Mouse (Mus musculus) thymus, adult 2 months (tissue): ENCODE results near the gene Cxcr5. TPM values are rescaled to one million over a fixed set of nuclear protein-coding genes. Genes with fewer than 3 reads are reported as not detected.

Source experiments
- DNase-seq: peaks from one replicate; pipeline ENCODE4 v3.0.0; 2021
- H3K27ac ChIP-seq: fragments of 200-500 bp; 2 replicates; pipeline ENCODE4 v1.5.1; 2012; ENCODE audit warnings: low read length, control low read depth; ENCODE audit not compliant: control insufficient read depth, insufficient read depth
- H3K27me3 ChIP-seq: fragments of 200-500 bp; 2 replicates; pipeline ENCODE4 v1.6.1; 2012; ENCODE audit warnings: mild to moderate bottlenecking, low read length, moderate library complexity, mixed read lengths; ENCODE audit not compliant: control insufficient read depth, insufficient read depth
- H3K36me3 ChIP-seq: fragments of 200-500 bp; 2 replicates; pipeline ENCODE4 v1.6.1; 2012; ENCODE audit warnings: mild to moderate bottlenecking, low read length, moderate library complexity; ENCODE audit not compliant: control insufficient read depth, insufficient read depth
- H3K4me1 ChIP-seq: fragments of 200-500 bp; replicated peaks from 2 replicates; pipeline ENCODE4 v1.6.1; 2012; ENCODE audit warnings: low read length; ENCODE audit not compliant: control insufficient read depth, insufficient read depth
- H3K4me3 ChIP-seq: fragments of 200-500 bp; 2 replicates; pipeline ENCODE4 v1.5.1; 2012; ENCODE audit warnings: mild to moderate bottlenecking, low read length, control low read depth, moderate library complexity; ENCODE audit not compliant: control insufficient read depth, insufficient read depth
- CTCF ChIP-seq: fragments of 200-500 bp; IDR thresholded peaks from 2 replicates; pipeline ENCODE4 v1.5.1; 2012; ENCODE audit warnings: mild to moderate bottlenecking, control low read depth, low read length, moderate library complexity, borderline replicate concordance; ENCODE audit not compliant: control insufficient read depth, poor library complexity, insufficient read depth; ENCODE audit errors: extremely low read depth
- POLR2A ChIP-seq: fragments of 200-500 bp; IDR thresholded peaks from 2 replicates; pipeline ENCODE4 v1.6.1; 2012; ENCODE audit warnings: mild to moderate bottlenecking, low read length, control low read depth, moderate library complexity; ENCODE audit not compliant: control insufficient read depth, poor library complexity, insufficient read depth; ENCODE audit errors: extremely low read depth
- WGBS: fragments of 180-500 bp; shearing (Covaris S2); methylation state at CpG from one replicate; pipeline ENCODE4 v1.1.7; 2018; 5-methylcytosine and 5-hydroxymethylcytosine counted together
- polyA plus RNA-seq: library from polyadenylated mRNA; depleted of rRNA; stranded (reverse); fragments of >200 nt; gene quantifications from 2 replicates; pipeline ENCODE4 v1.2.3, GENCODE M21; 2012; rRNA removed

The Cxcr5 gene
- 7.7 and 9.9 TPM in 2 replicates for polyA plus RNA-seq

GRCm38 (mm10) chr9:44561597-44561996 is at the start of gene Cxcr5:
Gene Cxcr5, minus strand, starts transcription at chr9:44561877.
- Histone ChIP-seq H3K36me3 (no peaks in the 10 kb centered on the region), H3K27me3 (no peaks in the 10 kb centered on the region), H3K27ac (no peak within 1 kb of the TSS), H3K4me1 (peaks cover 16% of the 10 kb centered on the region), H3K4me3 (no peak within 1 kb of the TSS)
- WGBS = 77% methylated on average over 4 of the region's 4 CpGs
- TF ChIP-seq CTCF = no peak
- no peak for TF ChIP-seq POLR2A
- no peak for DNase-seq

DNA sequence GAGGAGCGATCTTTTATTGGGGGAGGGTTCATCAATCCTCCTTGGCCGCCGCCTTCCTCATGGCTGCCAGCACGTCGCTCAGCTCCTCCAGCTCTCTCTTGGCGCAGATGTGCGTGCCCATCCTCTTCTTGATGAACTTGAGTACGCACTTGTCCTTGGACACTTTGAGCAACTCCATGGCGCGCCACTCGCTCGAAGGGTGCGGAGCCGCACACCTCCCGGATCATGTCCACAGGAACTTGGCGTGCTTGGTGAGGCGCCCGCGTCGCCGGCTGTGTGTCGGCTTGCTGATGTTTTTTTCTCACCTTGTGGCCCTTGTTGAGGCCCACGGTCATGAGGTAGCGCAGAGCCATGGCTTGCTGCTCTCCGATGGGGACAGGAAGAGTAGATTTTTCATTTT is 48.7 kb upstream of the Cxcr5 start:
- WGBS = 97% methylated on average over 25 of the region's 25 CpGs
- Histone ChIP-seq H3K27me3 (no peaks in the 10 kb centered on the region), H3K4me1 (peaks cover 6% of the 10 kb centered on the region), H3K4me3 (no peak overlapping the region), H3K27ac (no peak overlapping the region), H3K36me3 (peaks cover 83% of the 10 kb centered on the region)
- TF ChIP-seq POLR2A = no peak
- TF ChIP-seq CTCF = no peak
- no peak for DNase-seq

DNA sequence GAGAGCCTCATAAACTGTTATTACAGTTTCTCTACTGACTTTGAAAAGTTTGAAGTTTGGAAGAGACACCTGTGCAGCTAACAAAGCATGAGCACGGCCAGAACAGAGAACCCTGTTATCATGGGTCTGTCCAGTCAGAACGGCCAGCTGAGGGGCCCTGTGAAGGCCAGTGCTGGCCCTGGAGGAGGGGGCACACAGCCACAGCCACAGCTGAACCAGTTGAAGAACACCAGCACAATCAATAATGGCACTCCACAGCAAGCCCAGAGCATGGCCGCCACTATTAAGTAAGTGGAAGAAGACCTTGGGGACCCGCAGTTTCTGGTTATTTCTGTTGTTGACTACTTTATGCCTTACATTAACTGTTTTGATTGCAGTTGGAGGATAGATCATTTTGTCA is 45.6 kb upstream of the Cxcr5 start:
- WGBS = 42% methylated on average over 4 of the region's 4 CpGs
- no peak for DNase-seq
- Histone ChIP-seq H3K4me3 (no peak overlapping the region), H3K36me3 (peaks cover 52% of the 10 kb centered on the region), H3K27me3 (no peaks in the 10 kb centered on the region), H3K4me1 (peaks cover 11% of the 10 kb centered on the region), H3K27ac (no peak overlapping the region)
- TF ChIP-seq CTCF = no peak
- TF ChIP-seq POLR2A = no peak

- WGBS = 11% methylated on average over 4 of the region's 4 CpGs
- Histone ChIP-seq H3K4me1 (peaks cover 14% of the 10 kb centered on the region), H3K27ac (no peak overlapping the region), H3K4me3 (no peak overlapping the region), H3K27me3 (no peaks in the 10 kb centered on the region), H3K36me3 (peaks cover 45% of the 10 kb centered on the region)
- TF ChIP-seq CTCF (no peak), POLR2A (no peak)
- DNase-seq = no peak
Observed at GRCm38 (mm10) chr9:44606646-44607045, 45.0 kb upstream of the Cxcr5 start.

DNA sequence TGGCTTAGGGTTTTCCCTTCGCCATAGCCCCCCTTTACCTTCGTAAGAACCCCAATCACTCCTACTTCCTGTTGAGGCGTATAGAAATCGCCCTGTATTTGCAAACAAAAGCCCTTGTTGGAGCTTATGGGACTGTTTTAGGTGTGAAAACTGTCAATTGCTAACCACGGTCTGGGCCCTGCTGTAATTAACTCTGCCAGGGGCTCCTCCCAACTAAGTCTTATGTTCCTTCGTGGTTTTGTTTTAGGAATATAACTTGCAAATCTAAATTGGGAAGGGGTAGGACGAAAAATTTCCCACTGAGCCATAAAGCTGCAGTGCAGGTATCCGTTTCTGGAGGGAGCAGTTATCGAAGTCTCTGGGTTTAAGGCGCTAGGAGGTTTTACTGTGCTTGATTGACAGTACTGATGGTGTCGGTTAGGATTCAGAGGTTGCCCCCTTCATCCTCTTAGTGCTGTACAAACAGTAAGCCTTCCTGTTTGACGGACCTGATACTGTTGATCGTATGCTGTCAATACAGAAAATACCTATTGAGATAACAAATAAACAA is 44.0 kb upstream of the Cxcr5 start:
- DNase-seq = peak; percentile 29
- peak overlapping the region; percentile 85 for H3K27ac ChIP-seq
- peaks cover 37% of the 10 kb centered on the region for H3K36me3 ChIP-seq
- under 1% methylated on average over 13 of the region's 13 CpGs for WGBS
- no peaks in the 10 kb centered on the region for H3K27me3 ChIP-seq
- H3K4me1 ChIP-seq = peaks cover 14% of the 10 kb centered on the region
- no peak for TF ChIP-seq CTCF
- TF ChIP-seq POLR2A = no peak
- peak overlapping the region; percentile 82 for H3K4me3 ChIP-seq

DNA sequence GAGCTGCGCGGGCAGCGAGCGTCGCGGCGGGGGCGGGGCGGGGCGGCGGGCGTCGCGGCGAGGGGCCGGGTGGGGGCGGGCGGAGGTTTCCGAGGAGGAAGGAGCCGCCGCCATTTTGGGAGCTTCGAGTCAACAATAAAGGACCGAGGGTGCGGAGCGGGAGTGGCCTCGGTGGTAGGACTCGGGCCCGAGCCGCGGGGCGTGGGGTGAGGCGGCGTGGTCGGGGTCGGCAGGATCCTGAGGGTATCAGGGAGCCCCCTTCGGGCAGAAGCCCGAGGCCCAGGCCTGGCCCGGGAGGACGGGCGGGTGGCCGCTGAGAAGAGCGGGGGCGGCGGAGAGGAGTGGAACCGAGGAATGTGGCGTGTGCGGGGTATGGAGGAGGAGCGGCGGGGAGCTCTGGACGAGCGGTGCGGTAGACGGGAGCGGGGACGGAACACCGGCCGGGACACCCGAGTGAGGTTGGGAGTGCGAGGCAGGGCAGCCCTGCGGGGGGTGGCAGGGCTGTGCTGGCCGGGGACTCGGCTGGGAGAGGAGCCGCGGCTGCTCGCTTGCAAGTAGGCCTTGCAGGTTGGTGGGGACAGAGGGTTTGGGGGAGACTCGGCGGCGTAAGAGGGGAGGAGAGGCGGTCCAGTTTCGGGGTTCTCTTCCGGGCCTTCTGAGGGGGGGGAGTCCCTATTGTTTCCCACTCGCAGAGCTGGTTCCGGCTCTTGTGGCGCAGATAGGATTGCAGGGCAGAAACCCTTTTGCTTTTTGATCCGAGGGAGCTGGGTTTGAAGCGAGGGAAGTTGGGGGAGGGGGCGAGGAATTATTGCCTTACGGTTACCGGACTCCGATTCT is 43.3 kb upstream of the Cxcr5 start, which contains the start of gene Ddx6:
Gene Ddx6, plus strand, starts transcription at position 114 of the 837 bp plus-strand sequence.
- Histone ChIP-seq H3K27me3 (no peaks in the 10 kb centered on the region), H3K36me3 (peaks cover 30% of the 10 kb centered on the region), H3K4me1 (peaks cover 14% of the 10 kb centered on the region), H3K27ac (peak within 1 kb of the TSS; percentile 85), H3K4me3 (peak within 1 kb of the TSS; percentile 90)
- TF ChIP-seq CTCF (no peak), POLR2A (no peak; the same call in 1 of the 2 replicates)
- WGBS = under 1% methylated on average over 61 of the region's 80 CpGs
- peak; percentile 72 for DNase-seq

DNA sequence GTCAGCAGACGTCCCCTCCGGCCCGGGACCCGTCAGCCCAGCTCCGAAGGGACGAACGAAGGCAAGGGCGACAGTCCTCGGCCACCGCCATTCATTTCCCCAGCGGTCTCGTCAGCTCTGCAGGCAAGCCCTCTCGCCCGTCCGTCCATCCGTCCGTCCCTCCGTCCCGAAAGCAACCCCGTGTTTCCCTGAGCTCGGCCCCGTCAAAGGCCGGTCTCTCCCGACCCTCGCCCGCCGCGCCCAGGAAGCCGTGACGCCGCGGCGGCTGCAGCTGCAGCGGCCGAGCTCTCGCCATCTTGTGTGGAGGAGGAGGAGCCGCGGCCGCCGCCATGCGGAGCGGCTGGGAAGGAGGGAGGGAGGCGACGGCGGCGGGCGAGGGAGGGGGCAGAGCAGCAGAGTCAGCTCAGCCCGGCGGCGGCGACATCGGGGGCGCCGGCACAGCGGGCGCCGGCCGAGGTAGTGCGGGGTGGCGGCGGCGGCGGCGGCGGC is 42.7 kb upstream of the Cxcr5 start:
- Histone ChIP-seq H3K36me3 (peaks cover 23% of the 10 kb centered on the region), H3K27ac (peak overlapping the region; percentile 76), H3K4me3 (peak overlapping the region; percentile 90), H3K27me3 (no peaks in the 10 kb centered on the region), H3K4me1 (peaks cover 14% of the 10 kb centered on the region)
- WGBS = 1% methylated on average over 64 of the region's 65 CpGs
- TF ChIP-seq POLR2A (peak; percentile 87), CTCF (peak; percentile 49; the same call in 1 of the 2 replicates)
- peak; percentile 80 for DNase-seq
